9 mouse cellular contexts compared by ENCODE assay signal in the genomic region with DNA sequence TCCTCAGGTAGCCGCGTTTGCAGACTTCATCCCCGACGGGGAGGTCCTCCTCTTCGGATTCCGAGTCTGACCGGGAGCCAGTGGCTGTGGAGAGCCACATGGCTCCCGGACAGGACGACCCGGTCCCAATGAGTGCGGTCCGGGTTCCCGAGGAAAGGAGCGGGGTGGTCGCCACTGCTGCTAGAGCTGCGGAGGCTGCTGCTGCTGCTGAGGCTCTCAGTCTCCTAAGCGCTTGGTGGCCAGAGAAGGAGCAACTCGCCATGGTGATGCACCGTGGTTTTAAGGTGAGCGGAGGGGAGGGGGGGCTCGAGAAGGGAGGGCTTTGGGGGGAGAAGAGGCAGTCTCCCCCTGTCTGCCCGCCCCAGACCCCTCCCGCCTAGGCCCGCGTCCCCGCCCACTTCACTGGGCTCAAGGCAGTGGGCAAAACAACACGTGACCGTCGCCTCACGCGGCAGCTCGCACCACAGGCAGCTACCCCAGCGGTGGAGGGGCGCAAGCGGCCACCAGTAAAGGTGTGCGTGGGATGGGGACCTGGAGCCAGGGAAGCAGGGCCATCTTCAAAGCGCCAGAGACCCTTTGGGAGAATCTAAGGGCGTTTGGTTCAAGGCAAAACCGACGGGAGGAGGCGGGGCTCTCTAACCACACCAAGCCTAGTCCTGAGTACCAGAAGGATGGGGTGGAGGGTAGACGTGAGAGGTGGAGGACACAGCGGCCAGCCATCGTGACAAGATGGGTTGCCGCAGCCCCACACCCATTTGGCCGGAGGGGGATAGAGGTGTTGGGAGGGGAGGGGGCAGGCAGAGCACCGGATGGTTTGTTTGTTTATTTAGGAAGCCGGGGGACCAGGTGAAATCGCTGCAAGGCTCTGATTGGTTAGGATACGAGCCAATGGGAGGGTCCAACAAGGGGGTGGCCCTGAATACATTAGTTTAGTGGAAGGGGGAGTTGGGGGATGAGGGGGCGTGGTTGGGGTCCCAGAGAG. TPM values are rescaled to one million over a fixed set of nuclear protein-coding genes. Genes with fewer than 3 reads are reported as not detected.
A peak's percentile ranks its signal among the peaks of the same experiment; 100 is the strongest.
DNase-seq lines count a peak whose midpoint lies in the region; ATAC-seq and TF ChIP-seq lines count a peak whose summit lies in the region.
"Had no signal": no experiment of that assay in that cellular context is flagged by ENCODE, and none has a peak within 500 bp of the region (broad histone marks: within the 10 kb centered on the region; RNA-seq: fewer than 3 reads in every experiment).

Gene Irs4, minus strand, starts transcription at position 327 of the 982 bp plus-strand sequence.

- no peak for TF ChIP-seq POLR2A in limb, embryonic 14.5 days (IDR thresholded peaks at IDR 0.05; ENCODE audit: borderline replicate concordance, extremely low read depth, insufficient read depth, insufficient read length)
- TF ChIP-seq POLR2A in small intestine, adult 2 months (IDR thresholded peaks at IDR 0.05; ENCODE audit: low read depth, low read length), result no peak

- H3K36me3 ChIP-seq in lung, embryonic 16.5 days (ENCODE audit: control insufficient read depth, insufficient read depth, low read length), result no peaks in the 10 kb centered on the region
- no peaks in the 10 kb centered on the region for H3K36me3 ChIP-seq in heart, embryonic 16.5 days (ENCODE audit: control insufficient read depth, insufficient read depth)
- H3K36me3 ChIP-seq in limb, embryonic 14.5 days (ENCODE audit: control insufficient read depth, insufficient read depth, low read length), result no peaks in the 10 kb centered on the region
- H3K36me3 ChIP-seq in small intestine, adult 2 months (ENCODE audit: control insufficient read depth, insufficient read depth, low read length), result no peaks in the 10 kb centered on the region

- H3K27ac ChIP-seq in lung, embryonic 16.5 days (ENCODE audit: low read length), result no peak within 1 kb of the TSS
- H3K27ac ChIP-seq in heart, embryonic 16.5 days (ENCODE audit: low read length), result no peak within 1 kb of the TSS
- no peak within 1 kb of the TSS for H3K27ac ChIP-seq in limb, embryonic 14.5 days (replicated peaks; ENCODE audit: low read depth, low read length)
- H3K27ac ChIP-seq in small intestine, adult 2 months (ENCODE audit: insufficient read depth, low read depth, low read length), result no peak within 1 kb of the TSS
- H3K27ac ChIP-seq: macrophage had no signal

- H3K4me2 ChIP-seq in lung, embryonic 16.5 days (ENCODE audit: low read depth, low read length), result peak within 1 kb of the TSS; percentile 61
- peak within 1 kb of the TSS; percentile 63 for H3K4me2 ChIP-seq in heart, embryonic 16.5 days (ENCODE audit: low read depth, low read length)
- peak within 1 kb of the TSS; percentile 50 for H3K4me2 ChIP-seq in limb, embryonic 14.5 days (replicated peaks; ENCODE audit: low read depth, low read length, severe bottlenecking)

- H3K9ac ChIP-seq in lung, embryonic 16.5 days (ENCODE audit: low read length), result no peak within 1 kb of the TSS
- no peak within 1 kb of the TSS for H3K9ac ChIP-seq in heart, embryonic 16.5 days (ENCODE audit: low read length)
- H3K9ac ChIP-seq in limb, embryonic 14.5 days (ENCODE audit: low read depth, low read length, severe bottlenecking), result no peak within 1 kb of the TSS

- no peak for DNase-seq in lung, postnatal 10 days
- DNase-seq in limb, embryonic 14.5 days (ENCODE audit: low spot score), result no peak
- no peak for DNase-seq in thymus, postnatal 10 days (ENCODE audit: low spot score in 2 of 2)
- DNase-seq in frontal cortex, adult 2 months (ENCODE audit: extremely low spot score in 1 of 2, low spot score in 1 of 2), result no peak
- no peak for DNase-seq in thymus, postnatal 0 days (ENCODE audit: low spot score)

- H3K9me3 ChIP-seq in lung, embryonic 16.5 days (ENCODE audit: control insufficient read depth, low read length), result no peaks in the 10 kb centered on the region
- H3K9me3 ChIP-seq in heart, embryonic 16.5 days (replicated peaks; ENCODE audit: control insufficient read depth, low read length), result no peaks in the 10 kb centered on the region
- H3K9me3 ChIP-seq in limb, embryonic 14.5 days (ENCODE audit: control insufficient read depth, low read length), result no peaks in the 10 kb centered on the region

- H3K4me3 ChIP-seq in lung, embryonic 16.5 days (ENCODE audit: low read length), result peak within 1 kb of the TSS; percentile 40
- peak within 1 kb of the TSS; percentile 45 for H3K4me3 ChIP-seq in heart, embryonic 16.5 days (ENCODE audit: low read length)
- H3K4me3 ChIP-seq in limb, embryonic 14.5 days (replicated peaks; ENCODE audit: low read length), result peak within 1 kb of the TSS; percentile 39
- H3K4me3 ChIP-seq in small intestine, adult 2 months (ENCODE audit: low read depth, low read length), result 0 out of 2 replicates have a peak within 1 kb of the TSS, but pooled peaks have one; percentile 10

- ATAC-seq in lung, embryonic 16.5 days (ENCODE audit: low read depth), result peak; percentile 47; the same call in 1 of the 2 replicates
- ATAC-seq in heart, embryonic 16.5 days (replicated peaks; ENCODE audit: extremely low read depth, insufficient read depth, low FRiP score), result no peak
- ATAC-seq in limb, embryonic 14.5 days (ENCODE audit: low FRiP score, low read depth), result no peak

- H3K4me1 ChIP-seq in lung, embryonic 16.5 days (replicated peaks; ENCODE audit: control insufficient read depth, insufficient read depth, low read length), result 0 out of 2 replicates have a peak, but pooled peaks cover 2% of the 10 kb centered on the region
- no peaks in the 10 kb centered on the region for H3K4me1 ChIP-seq in heart, embryonic 16.5 days (ENCODE audit: control insufficient read depth, insufficient read depth, low read length)
- no peaks in the 10 kb centered on the region for H3K4me1 ChIP-seq in limb, embryonic 14.5 days (ENCODE audit: control insufficient read depth, insufficient read depth, low read length)
- no peaks in the 10 kb centered on the region for H3K4me1 ChIP-seq in small intestine, adult 2 months (ENCODE audit: control insufficient read depth, insufficient read depth, insufficient read length, low read length)

- WGBS in lung, embryonic 16.5 days, result 16% methylated on average over 50 of the region's 51 CpGs
- WGBS in heart, embryonic 16.5 days, result 16% methylated on average over 48 of the region's 51 CpGs
- 14% methylated on average over 37 of the region's 51 CpGs for WGBS in limb, embryonic 14.5 days
- 21% methylated on average over 49 of the region's 51 CpGs for WGBS in small intestine, adult 2 months

- peaks cover 65% of the 10 kb centered on the region for H3K27me3 ChIP-seq in lung, embryonic 16.5 days (ENCODE audit: control insufficient read depth, insufficient read depth, low read depth, low read length)
- H3K27me3 ChIP-seq in heart, embryonic 16.5 days (ENCODE audit: control insufficient read depth, insufficient read depth, low read length), result peaks cover 51% of the 10 kb centered on the region
- H3K27me3 ChIP-seq in limb, embryonic 14.5 days (ENCODE audit: control insufficient read depth, insufficient read depth, low read length), result peaks cover 75% of the 10 kb centered on the region
- H3K27me3 ChIP-seq in small intestine, adult 2 months (ENCODE audit: control insufficient read depth, insufficient read depth, low read length), result peaks cover 10% of the 10 kb centered on the region

- TF ChIP-seq CTCF in small intestine, adult 2 months (IDR thresholded peaks at IDR 0.05; ENCODE audit: extremely low read depth, insufficient read length, insufficient replicate concordance, low read depth, low read length), result no peak

RNA-seq across cellular contexts. Expression of gene Irs4, which starts in this region (rescaled TPM):
- polyA plus RNA-seq in lung, embryonic 16.5 days (2015; fragmentation: Nextera tagmentation; extraction: Ambion mirVana), result 0.06 TPM in 1 of 2 replicates, not detected in the other
- 0.03 TPM in 1 of 2 replicates, not detected in the other for polyA plus RNA-seq in heart, embryonic 16.5 days (2015; fragmentation: Nextera tagmentation; extraction: Ambion mirVana)
- 0.13 and 0.20 TPM in 2 replicates for polyA plus RNA-seq in limb, embryonic 14.5 days (2012; rRNA removed)
- polyA plus RNA-seq in limb, embryonic 14.5 days (2014; fragmentation: Nextera tagmentation; extraction: Ambion mirVana), result 0.06 and 0.10 TPM in 2 replicates
- polyA plus RNA-seq in small intestine, adult 2 months (2012; rRNA removed), result not detected in 2 replicates
- polyA plus RNA-seq in frontal cortex, adult 2 months (2012; rRNA removed), result 0.10 and 0.13 TPM in 2 replicates
- not detected in 2 replicates for polyA plus RNA-seq in thymus, postnatal 0 days (2015; fragmentation: Nextera tagmentation; extraction: Ambion mirVana)
- polyA plus RNA-seq: macrophage had no signal

Comparison
In these comparisons a context has a peak if more than half of its experiments do, and no peak if none do; other contexts are left out.
1. Peak in ATAC-seq, H3K4me3 ChIP-seq and H3K4me2 ChIP-seq in lung, embryonic 16.5 days; RNA of the gene not detected or under 1 TPM.